ENCODE assay signal across 9 mouse cellular contexts in genomic region chr2:166080967-166081750, GRCm38 (mm10).
DNase-seq lines count a peak whose midpoint lies in the region; ATAC-seq lines count a peak whose summit lies in the region.
"Had no signal": no experiment of that assay in that cellular context is flagged by ENCODE, and none has a peak within 500 bp of the region (broad histone marks: within the 10 kb centered on the region; RNA-seq: fewer than 3 reads in every experiment).

No protein-coding gene starts in this region.

- 55% methylated on average over 21 of the region's 21 CpGs for WGBS in heart, embryonic 15.5 days
- WGBS in limb, embryonic 12.5 days = 90% methylated on average over 21 of the region's 21 CpGs

- H3K9ac ChIP-seq in heart, embryonic 15.5 days = peak overlapping the region; percentile 45
- no peak overlapping the region for H3K9ac ChIP-seq in limb, embryonic 12.5 days (replicated peaks)

- H3K4me2 ChIP-seq in heart, embryonic 15.5 days = peak overlapping the region; percentile 67
- H3K4me2 ChIP-seq in limb, embryonic 12.5 days = no peak overlapping the region

- H3K27ac ChIP-seq in heart, embryonic 15.5 days = peak overlapping the region; percentile 98
- 0 out of 2 replicates have a peak overlapping the region, but pooled peaks have one; percentile 25 for H3K27ac ChIP-seq in limb, embryonic 12.5 days

- ATAC-seq in heart, embryonic 15.5 days (replicated peaks; ENCODE audit: insufficient number of reproducible peaks, insufficient read depth, low FRiP score, low read depth) = peak; percentile 85
- 0 out of 2 replicates have a peak, but pooled peaks have one; percentile 12 for ATAC-seq in limb, embryonic 12.5 days (ENCODE audit: insufficient number of reproducible peaks, insufficient read depth, low FRiP score, low TSS enrichment, low read depth)

- H3K27me3 ChIP-seq in heart, embryonic 15.5 days = no peaks in the 10 kb centered on the region
- no peaks in the 10 kb centered on the region for H3K27me3 ChIP-seq in limb, embryonic 12.5 days
- H3K27me3 ChIP-seq: Patski had no signal

- no peaks in the 10 kb centered on the region for H3K9me3 ChIP-seq in heart, embryonic 15.5 days (replicated peaks)
- H3K9me3 ChIP-seq in limb, embryonic 12.5 days = no peaks in the 10 kb centered on the region

- H3K4me1 ChIP-seq in heart, embryonic 15.5 days (replicated peaks) = peaks cover 43% of the 10 kb centered on the region
- peaks cover 3% of the 10 kb centered on the region; the same call in 1 of the 2 replicates for H3K4me1 ChIP-seq in limb, embryonic 12.5 days (replicated peaks)

- H3K36me3 ChIP-seq in heart, embryonic 15.5 days = peaks cover 16% of the 10 kb centered on the region; the same call in 1 of the 2 replicates
- peaks cover 94% of the 10 kb centered on the region for H3K36me3 ChIP-seq in limb, embryonic 12.5 days

- peak overlapping the region; percentile 44 for H3K4me3 ChIP-seq in heart, embryonic 15.5 days
- no peak overlapping the region for H3K4me3 ChIP-seq in limb, embryonic 12.5 days (replicated peaks)

- peak; percentile 68 for DNase-seq in testis, postnatal 10 days (ENCODE audit: low spot score)
- DNase-seq in testis, postnatal 14 days (ENCODE audit: low spot score) = no peak
- no peak for DNase-seq in spleen, postnatal 36 days (ENCODE audit: low spot score in 2 of 2)
- no peak for DNase-seq in cerebellum, adult 8-10 months
- DNase-seq in left cerebral cortex, adult 11 months (ENCODE audit: low spot score) = no peak
- no peak for DNase-seq in left cerebral cortex, adult 18-20 months (ENCODE audit: low spot score in 2 of 2)
